Mouse (Mus musculus) left cerebral cortex, postnatal 10 days (tissue): ENCODE measurements around the gene Igfals. TPM values are rescaled to one million over a fixed set of nuclear protein-coding genes. Genes with fewer than 3 reads are reported as not detected.

Source experiments
- DNase-seq, 2 experiments: peaks; one replicate each; pipeline ENCODE4 v3.0.0; 2021 to 2022; ENCODE audit warnings: low spot score in 2 of 2, mixed read lengths in 1 of 2; ENCODE audit errors: extremely low spot score in 1 of 2
- intact Hi-C: fragments of 180-260 bp; cut with DNase I; formaldehyde crosslinking; loops from one replicate; pipeline ENCODE4 v1.15.1; 2025
- total RNA-seq, 2 experiments: library from RNA; stranded (reverse); gene quantifications; 2 replicates each; pipeline ENCODE4 v1.2.3; 2021

Igfals gene
- total RNA-seq, 2 experiments from 2014 or later = 0.17 to 0.32 TPM

GRCm38 (mm10) chr17:24903767-24904166 is 38.0 kb downstream of the Igfals start:
- intact Hi-C loops = no loop called here
- DNase-seq = peak in 1 of 2 experiments; percentile 18

GRCm38 (mm10) chr17:24907591-24907990 is 41.8 kb downstream of the Igfals start:
- intact Hi-C loops = no loop called here
- no peak for DNase-seq

- intact Hi-C loops = no loop called here
- DNase-seq = no peak
Measured at GRCm38 (mm10) chr17:24913984-24914383, 48.2 kb downstream of the Igfals start.

- intact Hi-C loops = no loop called here
- no peak for DNase-seq
Measured at GRCm38 (mm10) chr17:24923246-24923645, 57.4 kb downstream of the Igfals start.

- intact Hi-C loops = loop anchor here (5.0 kb wide), 1 partner anchor 38 kb away; no protein-coding TSS in a partner anchor
- no peak for DNase-seq
Measured at GRCm38 (mm10) chr17:24929506-24929905, 63.7 kb downstream of the Igfals start.

Other genes starting within 250 kb of the Igfals start
- 100 to 1,000 TPM; 130 to 143 TPM for gene Tsc2, start 233.4 kb upstream of the Igfals start, total RNA-seq
- gene Nthl1, start 233.3 kb upstream of the Igfals start, total RNA-seq = 1 to 10 TPM; 4.6 to 5.9 TPM
- 10 to 100 TPM; 55.0 to 55.2 TPM for gene Slc9a3r2, start 215.7 kb upstream of the Igfals start, total RNA-seq
- not detected for gene Npw, start 207.5 kb upstream of the Igfals start, total RNA-seq
- 10 to 100 TPM; 37.2 to 38.1 TPM for gene Zfp598, start 196.3 kb upstream of the Igfals start, total RNA-seq
- 100 to 1,000 TPM; 248 to 254 TPM for gene Syngr3, start 176.0 kb upstream of the Igfals start, total RNA-seq
- gene Gfer, start 169.8 kb upstream of the Igfals start, total RNA-seq = 10 to 100 TPM; 21.5 TPM
- gene Noxo1, start 169.8 kb upstream of the Igfals start, total RNA-seq = 1 to 10 TPM; 2.7 to 5.1 TPM
- 10 to 100 TPM; 30.9 to 37.9 TPM for gene Tbl3, start 158.3 kb upstream of the Igfals start, total RNA-seq
- gene Rnf151, start 147.9 kb upstream of the Igfals start, total RNA-seq = under 1 TPM in 1 of 2 experiments, not detected in 1; 0.69 TPM
- gene Rps2, start 147.9 kb upstream of the Igfals start, total RNA-seq = 100 to 1,000 TPM; 575 to 607 TPM
- gene Ndufb10, start 141.5 kb upstream of the Igfals start, total RNA-seq = 100 to 1,000 TPM; 156 to 176 TPM
- gene Rpl3l, start 138.2 kb upstream of the Igfals start, total RNA-seq = under 1 TPM; 0.43 to 0.49 TPM
- 10 to 100 TPM; 44.2 to 47.8 TPM for gene Msrb1, start 129.4 kb upstream of the Igfals start, total RNA-seq
- gene Hs3st6, start 113.0 kb upstream of the Igfals start, total RNA-seq = under 1 TPM in 1 of 2 experiments, not detected in 1; 0.49 TPM
- gene Meiob, start 61.7 kb upstream of the Igfals start, total RNA-seq = not detected
- 100 to 1,000 TPM in 1 of 2 experiments, 10 to 100 TPM in 1; 92.4 to 102 TPM for gene Hagh, start 25.9 kb upstream of the Igfals start, total RNA-seq
- gene Fahd1, start 15.6 kb upstream of the Igfals start, total RNA-seq = 10 to 100 TPM; 14.8 to 16.5 TPM
- gene Nubp2, start 20.4 kb downstream of the Igfals start, total RNA-seq = 10 to 100 TPM; 37.8 to 40.2 TPM
- gene Spsb3, start 20.6 kb downstream of the Igfals start, total RNA-seq = 10 to 100 TPM; 48.0 to 48.3 TPM
- gene Eme2, start 29.1 kb downstream of the Igfals start, total RNA-seq = 10 to 100 TPM; 53.9 to 56.6 TPM
- 10 to 100 TPM; 58.4 to 64.8 TPM for gene Mrps34, start 29.1 kb downstream of the Igfals start, total RNA-seq
- 10 to 100 TPM; 42.2 to 43.5 TPM for gene Nme3, start 30.5 kb downstream of the Igfals start, total RNA-seq
- gene Mapk8ip3, start 71.0 kb downstream of the Igfals start, total RNA-seq = 100 to 1,000 TPM; 288 to 297 TPM
- gene Jpt2, start 94.7 kb downstream of the Igfals start, total RNA-seq = 10 to 100 TPM; 11.9 to 13.1 TPM
- 10 to 100 TPM; 24.0 to 25.0 TPM for gene Cramp1l, start 149.8 kb downstream of the Igfals start, total RNA-seq
- 10 to 100 TPM; 25.4 to 28.9 TPM for gene Ift140, start 150.1 kb downstream of the Igfals start, total RNA-seq
- gene Tmem204, start 217.6 kb downstream of the Igfals start, total RNA-seq = 1 to 10 TPM; 7.2 to 7.8 TPM
- 10 to 100 TPM; 35.4 to 41.1 TPM for gene Telo2, start 250.0 kb downstream of the Igfals start, total RNA-seq